Mouse (Mus musculus) CH12.LX (cell line): Measurements from ENCODE around the gene Pdrg1.

Experiments
- EP300 ChIP-seq: IDR thresholded peaks from 2 replicates; pipeline ENCODE4 v1.6.1; 2011; ENCODE audit warnings: low read length, improper control_type of control experiment
- MXI1 ChIP-seq: IDR thresholded peaks from 2 replicates; pipeline ENCODE4 v1.6.1; 2011; ENCODE audit warnings: mild to moderate bottlenecking, low read depth, low read length, improper control_type of control experiment
- NRF1 ChIP-seq: IDR thresholded peaks from 2 replicates; pipeline ENCODE4 v1.6.1; 2014; ENCODE audit warnings: low read depth, mild to moderate bottlenecking, inconsistent platforms, low read length, improper control_type of control experiment, moderate library complexity
- SMC3 ChIP-seq: IDR thresholded peaks from 2 replicates; pipeline ENCODE4 v1.6.1; 2011; ENCODE audit warnings: low read depth, low read length, improper control_type of control experiment
- ZNF384 ChIP-seq: IDR thresholded peaks from 2 replicates; pipeline ENCODE4 v1.6.1; 2012; ENCODE audit warnings: low read depth, low read length, improper control_type of control experiment, inconsistent platforms

DNA sequence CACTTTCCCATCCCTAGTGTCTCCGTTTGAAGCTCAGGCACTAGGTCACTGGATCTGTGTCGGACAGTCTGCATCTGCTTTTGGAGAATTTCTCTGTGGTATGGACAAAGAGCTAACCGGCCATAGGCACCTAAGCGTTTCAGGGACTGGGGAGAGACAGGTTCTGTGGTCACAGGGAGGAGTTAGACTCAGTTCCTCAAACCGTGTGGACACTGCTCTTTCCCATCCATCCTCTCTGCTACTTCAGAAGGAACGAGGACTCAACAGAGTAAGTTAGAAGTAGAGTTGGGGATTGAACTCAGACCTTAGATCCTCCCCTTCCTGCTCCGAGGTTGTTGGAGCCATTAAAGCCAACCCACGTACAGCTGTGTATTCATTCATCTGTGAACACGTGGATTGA lies 36.3 kb upstream of the Pdrg1 start:
- TF ChIP-seq ZNF384 (no peak), MXI1 (no peak), NRF1 (no peak), SMC3 (no peak), EP300 (no peak)
